Mouse (Mus musculus): Measurements from ENCODE around the gene Zc3h12a. TPM values are rescaled to one million over a fixed set of nuclear protein-coding genes. Genes with fewer than 3 reads are reported as not detected.

Gene Zc3h12a
- polyA plus RNA-seq, 1 experiment from 2014 or later: 0.15 TPM

- Histone ChIP-seq H3K4me2 (no peak overlapping the region), H3K27ac (no peak overlapping the region), H3K36me3 (ENCODE audit: poor library complexity, severe bottlenecking) (peaks cover 31% of the 10 kb centered on the region), H3K9ac (no peak overlapping the region), H3K27me3 (no peaks in the 10 kb centered on the region), H3K9me3 (replicated peaks) (no peaks in the 10 kb centered on the region), H3K4me1 (no peaks in the 10 kb centered on the region), H3K4me3 (no peak overlapping the region)
- no peak for ATAC-seq
- 86% methylated on average over 4 of the region's 4 CpGs for WGBS
Observed at GRCm38 (mm10) chr4:125097412-125097811, 30.2 kb downstream of the Zc3h12a start.

GRCm38 (mm10) chr4:125096066-125096465 lies 31.6 kb downstream of the Zc3h12a start:
- Histone ChIP-seq H3K4me2 (no peak overlapping the region), H3K9me3 (replicated peaks) (no peaks in the 10 kb centered on the region), H3K36me3 (ENCODE audit: poor library complexity, severe bottlenecking) (peaks cover 42% of the 10 kb centered on the region), H3K4me3 (no peak overlapping the region), H3K9ac (no peak overlapping the region), H3K4me1 (no peaks in the 10 kb centered on the region), H3K27me3 (no peaks in the 10 kb centered on the region), H3K27ac (no peak overlapping the region)
- WGBS: 95% methylated on average over 5 of the region's 5 CpGs
- no peak for ATAC-seq

GRCm38 (mm10) chr4:125093031-125093430 lies 34.6 kb downstream of the Zc3h12a start:
- H3K27me3 ChIP-seq: no peaks in the 10 kb centered on the region
- peaks cover 66% of the 10 kb centered on the region for H3K36me3 ChIP-seq (ENCODE audit: poor library complexity, severe bottlenecking)
- ATAC-seq: no peak
- H3K4me1 ChIP-seq: no peaks in the 10 kb centered on the region
- H3K4me3 ChIP-seq: no peak overlapping the region
- no peak overlapping the region for H3K9ac ChIP-seq
- H3K9me3 ChIP-seq (replicated peaks): no peaks in the 10 kb centered on the region
- H3K27ac ChIP-seq: no peak overlapping the region
- H3K4me2 ChIP-seq: no peak overlapping the region
- WGBS: 93% methylated on average over 5 of the region's 5 CpGs

GRCm38 (mm10) chr4:125085346-125085841 lies 42.2 kb downstream of the Zc3h12a start:
- H3K4me1 ChIP-seq: peaks cover 24% of the 10 kb centered on the region
- peaks cover 45% of the 10 kb centered on the region for H3K36me3 ChIP-seq (ENCODE audit: poor library complexity, severe bottlenecking)
- no peaks in the 10 kb centered on the region for H3K9me3 ChIP-seq (replicated peaks)
- H3K27me3 ChIP-seq: no peaks in the 10 kb centered on the region
- peak overlapping the region; percentile 85 for H3K4me2 ChIP-seq
- under 1% methylated on average over 34 of the region's 45 CpGs for WGBS
- peak overlapping the region; percentile 90 for H3K4me3 ChIP-seq
- peak overlapping the region; percentile 98 for H3K27ac ChIP-seq
- H3K9ac ChIP-seq: peak overlapping the region; percentile 93
- ATAC-seq: peak; percentile 88

- Histone ChIP-seq H3K4me3 (peak within 1 kb of the TSS; percentile 90), H3K9me3 (replicated peaks) (no peaks in the 10 kb centered on the region), H3K36me3 (ENCODE audit: poor library complexity, severe bottlenecking) (peaks cover 37% of the 10 kb centered on the region), H3K27me3 (no peaks in the 10 kb centered on the region), H3K27ac (peak within 1 kb of the TSS; percentile 98), H3K4me2 (peak within 1 kb of the TSS; percentile 85), H3K9ac (peak within 1 kb of the TSS; percentile 93), H3K4me1 (peaks cover 24% of the 10 kb centered on the region)
- peak; percentile 94 for ATAC-seq
- 2% methylated on average over 53 of the region's 63 CpGs for WGBS
Observed at GRCm38 (mm10) chr4:125084403-125085345, 43.0 kb downstream of the Zc3h12a start, which contains the start of gene Meaf6. TSS of gene Meaf6 (plus strand) at chr4:125085134.

GRCm38 (mm10) chr4:125078698-125079097 lies 48.9 kb downstream of the Zc3h12a start:
- no peak overlapping the region for H3K27ac ChIP-seq
- H3K27me3 ChIP-seq: no peaks in the 10 kb centered on the region
- peaks cover under 1% of the 10 kb centered on the region; the same call in 1 of the 2 replicates for H3K4me1 ChIP-seq
- ATAC-seq: no peak
- 98% methylated on average over 2 of the region's 2 CpGs for WGBS
- no peak overlapping the region for H3K4me3 ChIP-seq
- H3K4me2 ChIP-seq: no peak overlapping the region
- peaks cover 50% of the 10 kb centered on the region for H3K36me3 ChIP-seq (ENCODE audit: poor library complexity, severe bottlenecking)
- no peak overlapping the region for H3K9ac ChIP-seq
- no peaks in the 10 kb centered on the region for H3K9me3 ChIP-seq (replicated peaks)

GRCm38 (mm10) chr4:125077700-125078099 lies 49.9 kb downstream of the Zc3h12a start:
- no peak overlapping the region for H3K9ac ChIP-seq
- no peaks in the 10 kb centered on the region for H3K9me3 ChIP-seq (replicated peaks)
- H3K4me2 ChIP-seq: no peak overlapping the region
- no peak overlapping the region for H3K27ac ChIP-seq
- peaks cover 60% of the 10 kb centered on the region for H3K36me3 ChIP-seq (ENCODE audit: poor library complexity, severe bottlenecking)
- 82% methylated on average over 2 of the region's 2 CpGs for WGBS
- no peaks in the 10 kb centered on the region for H3K27me3 ChIP-seq
- H3K4me3 ChIP-seq: no peak overlapping the region
- ATAC-seq: no peak
- H3K4me1 ChIP-seq: no peaks in the 10 kb centered on the region

Other genes starting within 250 kb of the Zc3h12a start
- 0.94 and 1.2 TPM in 2 replicates for gene Epha10, start 246.9 kb downstream of the Zc3h12a start, polyA plus RNA-seq (2015; fragmentation: Nextera tagmentation; extraction: Ambion mirVana)
- 13.9 and 16.3 TPM in 2 replicates for gene 9930104L06Rik, start 190.8 kb downstream of the Zc3h12a start, polyA plus RNA-seq (2015; fragmentation: Nextera tagmentation; extraction: Ambion mirVana)
- 172 and 179 TPM in 2 replicates for gene Cdca8, start 188.5 kb downstream of the Zc3h12a start, polyA plus RNA-seq (2015; fragmentation: Nextera tagmentation; extraction: Ambion mirVana)
- gene Rspo1, start 141.4 kb downstream of the Zc3h12a start, polyA plus RNA-seq (2015; fragmentation: Nextera tagmentation; extraction: Ambion mirVana): 4.9 and 8.5 TPM in 2 replicates
- gene Gnl2, start 111.3 kb downstream of the Zc3h12a start, polyA plus RNA-seq (2015; fragmentation: Nextera tagmentation; extraction: Ambion mirVana): 83.2 and 90.8 TPM in 2 replicates
- gene Dnali1, start 62.1 kb downstream of the Zc3h12a start, polyA plus RNA-seq (2015; fragmentation: Nextera tagmentation; extraction: Ambion mirVana): 0.52 and 1.2 TPM in 2 replicates
- gene Snip1, start 61.2 kb downstream of the Zc3h12a start, polyA plus RNA-seq (2015; fragmentation: Nextera tagmentation; extraction: Ambion mirVana): 27.1 and 29.1 TPM in 2 replicates
- 146 and 148 TPM in 2 replicates for gene Meaf6, start 42.7 kb downstream of the Zc3h12a start, polyA plus RNA-seq (2015; fragmentation: Nextera tagmentation; extraction: Ambion mirVana)

All from forebrain, embryonic 13.5 days (tissue).